31 mouse cellular contexts compared by ENCODE assay signal in genomic region chr19:58629351-58629773, GRCm38 (mm10). TPM values are rescaled to one million over a fixed set of nuclear protein-coding genes. Genes with fewer than 3 reads are reported as not detected.
DNase-seq lines count a peak whose midpoint lies in the region; TF ChIP-seq lines count a peak whose summit lies in the region.
"Had no signal": no experiment of that assay in that cellular context is flagged by ENCODE, and none has a peak within 500 bp of the region (broad histone marks: within the 10 kb centered on the region; RNA-seq: fewer than 3 reads in every experiment).

No protein-coding gene starts in this region.

- TF ChIP-seq RAD21 in CH12.LX (IDR thresholded peaks at IDR 0.05; ENCODE audit: low read depth, low read length), result no peak

- TF ChIP-seq POLR2A in CH12.LX (IDR thresholded peaks at IDR 0.05; ENCODE audit: low read depth, low read length), result peak; percentile 90

- intact Hi-C loops in heart, postnatal 10 days (cut with DNase I), result loop anchor here (10.0 kb wide), 1 partner anchor 725 kb away; no protein-coding TSS in a partner anchor

- no peaks in the 10 kb centered on the region for H3K9me3 ChIP-seq in CH12.LX (replicated peaks; ENCODE audit: low read length)
- H3K9me3 ChIP-seq: embryonic facial prominence, embryonic 10.5 days; embryonic facial prominence, embryonic 13.5 days; forebrain, embryonic 12.5 days; forebrain, embryonic 15.5 days; G1E; heart, embryonic 12.5 days; heart, embryonic 15.5 days had no signal

- DNase-seq in heart, adult 11 months, result peak; percentile 50
- DNase-seq in heart, postnatal 10 days, result no peak
- DNase-seq in CH12.LX (ENCODE audit: extremely low read depth), result peak; percentile 98
- DNase-seq in adipocyte (ENCODE audit: low spot score), result peak; percentile 17
- DNase-seq in right cerebral cortex, postnatal 36 days (ENCODE audit: low spot score in 2 of 2), result no peak
- DNase-seq in gastrocnemius, postnatal 10 days, result no peak
- no peak for DNase-seq in cerebellum, postnatal 4 days (ENCODE audit: low spot score in 2 of 2)
- DNase-seq: adrenal gland, adult 2 months; adrenal gland, postnatal 14 days; cerebellum, adult 11 months; cerebellum, adult 2 months; cerebellum, adult 9-11 months; cerebellum, postnatal 25 days; embryo, embryonic 11 days; gastrocnemius, postnatal 14 days; heart, adult 18-20 months; heart, postnatal 14 days; heart, postnatal 4 days; kidney, adult 2 months had no signal

- H3K4me3 ChIP-seq in CH12.LX (replicated peaks in 1 of 3; ENCODE audit: low read depth in 2 of 3, low read length in 2 of 3, poor library complexity in 1 of 3), result no peak overlapping the region
- H3K4me3 ChIP-seq: embryonic facial prominence, embryonic 10.5 days; embryonic facial prominence, embryonic 13.5 days; erythroblast, embryonic 14.5 days; forebrain, embryonic 12.5 days; forebrain, embryonic 15.5 days; heart, embryonic 12.5 days; heart, embryonic 15.5 days had no signal

- H3K27ac ChIP-seq in CH12.LX (ENCODE audit: insufficient read depth, low read depth), result peak overlapping the region; percentile 89
- H3K27ac ChIP-seq: embryonic facial prominence, embryonic 10.5 days; embryonic facial prominence, embryonic 13.5 days; forebrain, embryonic 12.5 days; forebrain, embryonic 15.5 days; heart, embryonic 15.5 days; hindbrain, embryonic 14.5 days; hindbrain, postnatal 0 days had no signal

- TF ChIP-seq CTCF in CH12.LX (conservative IDR thresholded peaks at IDR 0.05 in 1 of 2, IDR thresholded peaks at IDR 0.05 in 1 of 2; ENCODE audit: low read depth in 2 of 2, low read length in 2 of 2), result no peak

- peaks cover 8 to 26% of the 10 kb centered on the region in 2 experiments for H3K4me1 ChIP-seq in CH12.LX (ENCODE audit: control insufficient read depth in 1 of 2, insufficient read depth in 2 of 2)
- H3K4me1 ChIP-seq: embryonic facial prominence, embryonic 10.5 days; forebrain, embryonic 15.5 days; heart, embryonic 12.5 days; heart, embryonic 15.5 days had no signal

- H3K9ac ChIP-seq in CH12.LX (ENCODE audit: insufficient read depth, low read depth), result no peak overlapping the region
- H3K9ac ChIP-seq: embryonic facial prominence, embryonic 13.5 days; forebrain, embryonic 12.5 days; forebrain, embryonic 15.5 days; heart, embryonic 12.5 days; heart, embryonic 15.5 days; hindbrain, embryonic 14.5 days had no signal

- no peaks in the 10 kb centered on the region for H3K79me2 ChIP-seq in CH12.LX (replicated peaks; ENCODE audit: control insufficient read depth, extremely low read depth, insufficient read depth, poor library complexity, severe bottlenecking)

- peak; percentile 65; the same call in 1 of the 2 replicates for TF ChIP-seq EP300 in CH12.LX (IDR thresholded peaks at IDR 0.05; ENCODE audit: low read length)

- H3K4me2 ChIP-seq in CH12.LX (ENCODE audit: insufficient read depth, low read depth, poor library complexity, severe bottlenecking), result no peak overlapping the region
- H3K4me2 ChIP-seq: embryonic facial prominence, embryonic 13.5 days; forebrain, embryonic 12.5 days; forebrain, embryonic 15.5 days; heart, embryonic 12.5 days; heart, embryonic 15.5 days; hindbrain, embryonic 14.5 days had no signal

- in situ Hi-C loops in CH12.LX (cut with MboI; ENCODE audit: low pct_ligation_motif_present, low pct_unique_long_range_greater_than_20kb, low sequenced_read_pairs), result no loop called here

- dilution Hi-C loops in CH12.LX (cut with MboI; ENCODE audit: extremely low pct_ligation_motif_present, extremely low pct_unique_long_range_greater_than_20kb, low sequenced_read_pairs), result no loop called here

- H3K27me3 ChIP-seq in CH12.LX (replicated peaks), result no peaks in the 10 kb centered on the region
- H3K27me3 ChIP-seq: embryonic facial prominence, embryonic 13.5 days; forebrain, embryonic 12.5 days; forebrain, embryonic 15.5 days; heart, embryonic 12.5 days; heart, embryonic 15.5 days had no signal

- H3K36me3 ChIP-seq in CH12.LX (replicated peaks in 1 of 2; ENCODE audit: control insufficient read depth in 1 of 2, insufficient read depth in 1 of 2, low read length in 1 of 2), result no peaks in the 10 kb centered on the region
- H3K36me3 ChIP-seq: embryonic facial prominence, embryonic 10.5 days; embryonic facial prominence, embryonic 13.5 days; forebrain, embryonic 12.5 days; forebrain, embryonic 15.5 days; G1E; heart, embryonic 12.5 days; heart, embryonic 15.5 days had no signal

TF ChIP-seq in CH12.LX, 34 proteins besides CTCF, POLR2A, EP300 and RAD21:
- no peak for TF ChIP-seq RCOR1 (conservative IDR thresholded peaks at IDR 0.05; ENCODE audit: low read depth, low read length)
- no peak for TF ChIP-seq USF2 (conservative IDR thresholded peaks at IDR 0.05; ENCODE audit: low read depth, low read length)
- peak; percentile 74; the same call in 1 of the 2 replicates for TF ChIP-seq POLR2AphosphoS2 (IDR thresholded peaks at IDR 0.05; ENCODE audit: low read depth, low read length)
- TF ChIP-seq ETS1 (conservative IDR thresholded peaks at IDR 0.05; ENCODE audit: low read depth, low read length), result peak; percentile 57
- peak; percentile 90 for TF ChIP-seq MEF2A (IDR thresholded peaks at IDR 0.05; ENCODE audit: borderline replicate concordance, low read depth, low read length)
- peak; percentile 6; the same call in 1 of the 2 replicates for TF ChIP-seq TCF12 (IDR thresholded peaks at IDR 0.05; ENCODE audit: low read depth, low read length)
- TF ChIP-seq IRF4 (IDR thresholded peaks at IDR 0.05; ENCODE audit: low read depth, low read length), result peak; percentile 55
- peak; percentile 63; the same call in 1 of the 2 replicates for TF ChIP-seq JUN (IDR thresholded peaks at IDR 0.05; ENCODE audit: insufficient read depth, low read depth, low read length)
- TF ChIP-seq PAX5 (IDR thresholded peaks at IDR 0.05; ENCODE audit: low read length), result no peak
- peak; percentile 28; the same call in 1 of the 2 replicates for TF ChIP-seq CHD2 (IDR thresholded peaks at IDR 0.05; ENCODE audit: low read length)
- TF ChIP-seq NELFE (IDR thresholded peaks at IDR 0.05; ENCODE audit: low read depth, low read length), result peak; percentile 89
- no peak for TF ChIP-seq NRF1 (IDR thresholded peaks at IDR 0.05; ENCODE audit: low read depth, low read length)
- peak; percentile 49; the same call in 1 of the 2 replicates for TF ChIP-seq E2F4 (IDR thresholded peaks at IDR 0.05; ENCODE audit: insufficient replicate concordance, low read depth, low read length)
- TF ChIP-seq GABPA (IDR thresholded peaks at IDR 0.05; ENCODE audit: insufficient replicate concordance, low read depth, low read length), result no peak
- no peak for TF ChIP-seq ZNF384 (IDR thresholded peaks at IDR 0.05; ENCODE audit: low read depth, low read length)
- TF ChIP-seq HCFC1 (IDR thresholded peaks at IDR 0.05; ENCODE audit: low read depth, low read length), result peak; percentile 7; the same call in 1 of the 2 replicates
- 0 out of 2 replicates have a peak, but pooled peaks have one; percentile 10 for TF ChIP-seq MYC (IDR thresholded peaks at IDR 0.05; ENCODE audit: low read depth, low read length)
- peak; percentile 61 for TF ChIP-seq MAX (IDR thresholded peaks at IDR 0.05; ENCODE audit: low read length)
- TF ChIP-seq MAFK (IDR thresholded peaks at IDR 0.05; ENCODE audit: insufficient replicate concordance, low read length), result peak; percentile 51; the same call in 1 of the 2 replicates
- no peak for TF ChIP-seq ZKSCAN1 (IDR thresholded peaks at IDR 0.05; ENCODE audit: borderline replicate concordance, low read depth, low read length)
- peak; percentile 82; the same call in 1 of the 2 replicates for TF ChIP-seq ZMIZ1 (IDR thresholded peaks at IDR 0.05; ENCODE audit: low read depth, low read length)
- no peak for TF ChIP-seq SMC3 (IDR thresholded peaks at IDR 0.05; ENCODE audit: low read depth, low read length)
- 0 out of 2 replicates have a peak, but pooled peaks have one; percentile 5 for TF ChIP-seq ELF1 (IDR thresholded peaks at IDR 0.05; ENCODE audit: low read depth, low read length)
- peak; percentile 95 for TF ChIP-seq TBP (conservative IDR thresholded peaks at IDR 0.05; ENCODE audit: low read depth, low read length)
- TF ChIP-seq ZC3H11A (IDR thresholded peaks at IDR 0.05; ENCODE audit: low read depth, low read length), result no peak
- no peak for TF ChIP-seq MAZ (IDR thresholded peaks at IDR 0.05; ENCODE audit: low read depth, low read length)
- TF ChIP-seq MXI1 (IDR thresholded peaks at IDR 0.05; ENCODE audit: low read depth, low read length), result peak; percentile 9; the same call in 1 of the 2 replicates
- TF ChIP-seq CHD1 (IDR thresholded peaks at IDR 0.05; ENCODE audit: low read depth, low read length), result no peak
- no peak for TF ChIP-seq UBTF (IDR thresholded peaks at IDR 0.05; ENCODE audit: low read depth, low read length)
- peak; percentile 42 for TF ChIP-seq BHLHE40 (IDR thresholded peaks at IDR 0.05; ENCODE audit: low read depth, low read length)
- TF ChIP-seq KAT2A (IDR thresholded peaks at IDR 0.05; ENCODE audit: insufficient replicate concordance, low read length), result no peak
- TF ChIP-seq JUND (conservative IDR thresholded peaks at IDR 0.05; ENCODE audit: low read depth, low read length), result 0 out of 2 replicates have a peak, but pooled peaks have one; percentile 43
- TF ChIP-seq SIN3A (IDR thresholded peaks at IDR 0.05; ENCODE audit: low read length), result peak; percentile 46; the same call in 1 of the 2 replicates
- no peak for TF ChIP-seq USF1 (IDR thresholded peaks at IDR 0.05; ENCODE audit: low read depth, low read length)

RNA-seq across cellular contexts. Expression of gene Pnlip, which starts 22.9 kb away (rescaled TPM):
- not detected for total RNA-seq in heart, postnatal 10 days (2021)
- total RNA-seq in CH12.LX (2012; rRNA removed), result 0.08 TPM in 1 of 2 replicates, not detected in the other
- total RNA-seq in CH12.LX (2014; rRNA removed), result 0.30 TPM in 1 of 2 replicates, not detected in the other
- polyA plus RNA-seq in CH12.LX (2012; ENCODE audit: insufficient read length, low read depth), result not detected in 2 replicates
- total RNA-seq in gastrocnemius, postnatal 10 days (2021), result not detected
- total RNA-seq: adrenal gland, postnatal 14 days; gastrocnemius, postnatal 14 days; gastrocnemius, postnatal 4 days; heart, adult 18-20 months; heart, postnatal 14 days; heart, postnatal 4 days had no signal
- polyA plus RNA-seq: cerebellum, adult 2 months; embryonic facial prominence, embryonic 10.5 days; embryonic facial prominence, embryonic 13.5 days; erythroblast, embryonic 14.5 days; forebrain, embryonic 12.5 days; G1E; heart, embryonic 12.5 days; heart, embryonic 15.5 days; intestine, postnatal 0 days; kidney, adult 2 months had no signal

Comparison
In these comparisons a context has a peak if more than half of its experiments do, and no peak if none do; other contexts are left out.
1. DNase-seq: peak in heart, adult 11 months (single experiment), CH12.LX (single experiment) and adipocyte (single experiment); none in heart, postnatal 10 days (0 of 2), right cerebral cortex, postnatal 36 days (0 of 2), gastrocnemius, postnatal 10 days (single experiment) and cerebellum, postnatal 4 days (0 of 2).